Comparison of ENCODE assay signal across 8 mouse cellular contexts in genomic region chr19:57239176-57239784, GRCm38 (mm10).
A peak's percentile ranks its signal among the peaks of the same experiment; 100 is the strongest.
DNase-seq lines count a peak whose midpoint lies in the region; ATAC-seq and TF ChIP-seq lines count a peak whose summit lies in the region.

No protein-coding gene starts in this region.

- TF ChIP-seq EP300 in heart, adult 2 months (IDR thresholded peaks at IDR 0.05; ENCODE audit: insufficient read depth, low read depth, low read length), result peak; percentile 79; the same call in 1 of the 2 replicates

- peak; percentile 60 for TF ChIP-seq POLR2A in heart, adult 2 months (IDR thresholded peaks at IDR 0.05; ENCODE audit: insufficient read depth, low read depth, low read length)
- TF ChIP-seq POLR2A in thymus, adult 2 months (IDR thresholded peaks at IDR 0.05; ENCODE audit: control insufficient read depth, extremely low read depth, insufficient read depth, low read length, poor library complexity), result no peak

- H3K4me1 ChIP-seq in heart, embryonic 11.5 days (ENCODE audit: control insufficient read depth, insufficient read depth, low read length), result peaks cover 5% of the 10 kb centered on the region; the same call in 1 of the 2 replicates
- peaks cover 19% of the 10 kb centered on the region for H3K4me1 ChIP-seq in heart, adult 2 months (ENCODE audit: control insufficient read depth, insufficient read depth, low read length)
- H3K4me1 ChIP-seq in thymus, adult 2 months (replicated peaks; ENCODE audit: control insufficient read depth, insufficient read depth, low read length), result peaks cover 4% of the 10 kb centered on the region; the same call in 1 of the 2 replicates

- intact Hi-C loops in heart, adult 2 months (cut with DNase I), result loop anchor here (2.0 kb wide), 2 partner anchors 24 to 42 kb away; no protein-coding TSS in a partner anchor

- H3K27ac ChIP-seq in heart, embryonic 11.5 days (ENCODE audit: low read depth, low read length), result no peak overlapping the region
- H3K27ac ChIP-seq in heart, adult 2 months, result peak overlapping the region; percentile 88
- no peak overlapping the region for H3K27ac ChIP-seq in thymus, adult 2 months (ENCODE audit: control insufficient read depth, insufficient read depth, low read length)

- no peak overlapping the region for H3K9ac ChIP-seq in heart, embryonic 11.5 days (ENCODE audit: low read depth, low read length)
- peak overlapping the region; percentile 19 for H3K9ac ChIP-seq in heart, adult 2 months (ENCODE audit: low read depth, low read length)

- H3K36me3 ChIP-seq in heart, embryonic 11.5 days (ENCODE audit: control insufficient read depth, insufficient read depth, low read length), result no peaks in the 10 kb centered on the region
- H3K36me3 ChIP-seq in heart, adult 2 months (ENCODE audit: control insufficient read depth, insufficient read depth, low read length), result peaks cover 15% of the 10 kb centered on the region
- no peaks in the 10 kb centered on the region for H3K36me3 ChIP-seq in thymus, adult 2 months (ENCODE audit: control insufficient read depth, insufficient read depth, low read length)

- 64% methylated on average over 11 of the region's 11 CpGs for WGBS in heart, embryonic 11.5 days (ENCODE audit: insufficient replicate concordance)
- WGBS in heart, adult 2 months, result 7% methylated on average over 11 of the region's 11 CpGs
- 36% methylated on average over 11 of the region's 11 CpGs for WGBS in thymus, adult 2 months

- no peak overlapping the region for H3K4me2 ChIP-seq in heart, embryonic 11.5 days

- peak; percentile 98 for DNase-seq in heart, adult 11 months
- peak; percentile 89 for DNase-seq in cerebellum, adult 9-10 months
- DNase-seq in heart, adult 2 months, result peak; percentile 79 to 86
- DNase-seq in layer of hippocampus, adult 18-20 months (ENCODE audit: low spot score in 2 of 2), result peak; percentile 39 to 69
- peak; percentile 69 to 80 for DNase-seq in lung, postnatal 4 days
- no peak for DNase-seq in thymus, adult 2 months
- DNase-seq in spleen, postnatal 10 days (ENCODE audit: low spot score in 2 of 2), result no peak

- no peaks in the 10 kb centered on the region for H3K9me3 ChIP-seq in heart, embryonic 11.5 days (replicated peaks; ENCODE audit: control insufficient read depth, low read length)

- no peak overlapping the region for H3K4me3 ChIP-seq in heart, embryonic 11.5 days (ENCODE audit: low read depth, low read length)
- H3K4me3 ChIP-seq in heart, adult 2 months, result peak overlapping the region; percentile 47
- no peak overlapping the region for H3K4me3 ChIP-seq in thymus, adult 2 months (ENCODE audit: control insufficient read depth, insufficient read depth, low read length)

- no peaks in the 10 kb centered on the region for H3K27me3 ChIP-seq in heart, embryonic 11.5 days (ENCODE audit: control insufficient read depth, insufficient read depth, low read length)
- H3K27me3 ChIP-seq in heart, adult 2 months (ENCODE audit: control insufficient read depth, insufficient read depth, low read length), result no peaks in the 10 kb centered on the region
- H3K27me3 ChIP-seq in thymus, adult 2 months (ENCODE audit: control insufficient read depth, insufficient read depth, low read length), result no peaks in the 10 kb centered on the region

- peaks cover 4% of the 10 kb centered on the region for H3K79me2 ChIP-seq in heart, adult 2 months (replicated peaks; ENCODE audit: control insufficient read depth, insufficient read depth, low read length)

- ATAC-seq in heart, embryonic 11.5 days (replicated peaks; ENCODE audit: insufficient number of reproducible peaks, low FRiP score, low TSS enrichment), result no peak

- no peak for TF ChIP-seq CTCF in heart, adult 2 months (IDR thresholded peaks at IDR 0.05)
- no peak for TF ChIP-seq CTCF in thymus, adult 2 months (IDR thresholded peaks at IDR 0.05; ENCODE audit: borderline replicate concordance, control insufficient read depth, extremely low read depth, insufficient read depth, low read length, poor library complexity)

Comparison
In these comparisons a context has a peak if more than half of its experiments do, and no peak if none do; other contexts are left out.
1. DNase-seq: peak in heart, adult 11 months (single experiment), cerebellum, adult 9-10 months (single experiment), heart, adult 2 months (2 of 2), layer of hippocampus, adult 18-20 months (2 of 2) and lung, postnatal 4 days (2 of 2); none in thymus, adult 2 months (single experiment) and spleen, postnatal 10 days (0 of 2).